Mouse (Mus musculus) B cell, adult 2 months (primary cell): ENCODE results near the gene Gcnt2.
A peak's percentile ranks its signal among the peaks of the same experiment; 100 is the strongest.
"Not testable (repeated sequence)": the region's sequence is repeated elsewhere in the genome, so short reads cannot be mapped to it uniquely, and the experiment has no call there.

Experiments used
- DNase-seq, 2 experiments: peaks; one replicate each; pipeline ENCODE4 v3.0.0; 2022

Gcnt2 gene

DNA sequence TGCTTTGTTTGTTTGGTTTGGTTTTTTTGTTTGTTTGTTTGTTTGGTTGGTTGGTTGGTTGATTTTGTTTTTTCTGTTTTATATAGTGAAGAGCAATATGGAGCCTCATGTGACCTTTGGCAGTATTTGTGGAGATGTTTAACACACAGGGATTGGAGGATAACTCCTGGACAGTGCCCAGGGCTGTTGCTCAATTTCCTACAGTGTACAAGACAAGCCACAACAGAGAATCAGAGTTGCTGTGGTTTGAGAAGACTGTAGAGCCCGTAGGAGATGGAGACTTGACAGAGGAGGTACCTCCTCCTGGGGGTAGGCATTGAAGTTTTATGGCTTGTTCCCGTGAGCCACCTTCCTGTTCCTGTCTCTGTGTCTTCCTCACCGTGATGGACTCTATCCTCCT, 87.0 kb downstream of the Gcnt2 start:
- DNase-seq: no peak

DNA sequence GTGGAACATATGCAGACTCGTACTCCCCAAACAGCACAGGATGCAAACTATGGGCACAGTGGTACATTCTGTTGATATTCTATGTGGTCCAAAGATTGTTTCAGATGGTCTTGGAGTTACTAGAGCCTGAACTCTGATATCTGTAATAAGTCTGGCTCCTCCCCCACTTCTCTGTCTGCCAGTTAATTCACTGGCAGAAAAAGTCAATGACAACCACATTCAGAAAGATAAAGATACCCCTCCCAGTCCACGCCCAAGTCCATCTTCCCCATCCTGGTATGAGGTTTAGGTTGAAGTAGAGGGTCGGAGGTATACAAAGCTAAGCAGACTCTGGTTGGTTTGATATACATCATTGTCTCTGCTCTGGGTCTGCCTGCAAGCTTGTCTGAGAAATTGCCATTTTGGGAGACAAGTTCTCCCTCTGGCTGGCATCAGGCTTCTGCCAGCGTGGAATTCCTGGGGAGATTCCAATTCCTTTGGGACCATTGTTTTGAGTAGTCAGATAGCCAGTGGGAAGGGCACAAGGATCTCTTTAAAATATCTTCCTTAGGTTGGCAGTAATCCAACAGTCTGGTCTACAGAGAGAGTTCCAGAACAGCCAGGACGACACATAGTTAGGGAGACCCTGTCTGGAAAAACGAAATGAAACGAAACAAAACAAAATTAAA, 88.1 kb downstream of the Gcnt2 start:
- no peak for DNase-seq

DNA sequence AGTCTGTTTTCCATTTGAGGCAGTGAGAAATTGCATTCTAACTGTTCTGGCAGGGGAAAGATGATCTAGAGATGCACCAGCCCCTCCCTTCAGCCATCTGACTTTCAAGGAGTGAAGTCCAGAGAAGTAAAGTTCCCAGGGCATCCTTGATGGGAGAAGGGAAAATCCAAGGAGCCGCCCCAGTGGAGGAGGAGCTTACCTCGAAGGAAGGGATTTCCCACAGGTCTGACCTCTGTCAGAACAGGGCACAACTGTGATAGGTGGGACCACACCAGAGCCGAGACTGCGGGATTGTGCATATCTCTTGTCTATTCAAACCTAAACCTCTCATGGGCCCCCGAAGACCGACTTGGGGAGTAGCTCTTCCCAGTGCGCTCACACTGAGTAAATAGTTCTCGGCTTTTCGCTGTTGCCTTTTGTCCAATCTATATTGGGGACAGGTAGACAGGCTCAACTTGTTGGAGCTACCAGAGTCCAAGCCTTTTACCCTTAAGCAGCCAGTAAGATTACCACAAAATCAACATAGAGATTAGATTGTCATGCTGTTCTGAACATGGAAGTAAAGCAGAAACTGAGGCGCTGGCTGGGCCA, 91.9 kb downstream of the Gcnt2 start:
- no peak for DNase-seq

DNA sequence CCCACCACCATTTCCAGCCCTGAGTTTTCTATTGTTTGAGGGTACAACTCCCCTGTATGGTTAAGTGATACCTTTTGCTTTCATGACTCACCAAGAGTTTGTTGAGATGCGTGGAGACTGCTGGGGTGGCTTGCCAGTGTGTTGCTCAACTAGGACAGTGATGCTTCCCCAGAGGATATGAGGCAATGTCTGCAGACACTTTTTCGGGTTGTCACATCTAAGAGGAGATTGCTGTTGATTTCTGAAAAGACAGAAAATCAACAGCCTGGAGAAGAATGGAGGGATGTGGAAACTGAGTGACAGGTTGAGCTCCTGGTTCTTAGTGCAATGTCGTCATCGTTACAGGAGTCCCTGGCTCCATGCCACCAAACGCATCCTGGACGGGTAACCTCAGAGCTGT, 93.7 kb downstream of the Gcnt2 start:
- no peak for DNase-seq

DNA sequence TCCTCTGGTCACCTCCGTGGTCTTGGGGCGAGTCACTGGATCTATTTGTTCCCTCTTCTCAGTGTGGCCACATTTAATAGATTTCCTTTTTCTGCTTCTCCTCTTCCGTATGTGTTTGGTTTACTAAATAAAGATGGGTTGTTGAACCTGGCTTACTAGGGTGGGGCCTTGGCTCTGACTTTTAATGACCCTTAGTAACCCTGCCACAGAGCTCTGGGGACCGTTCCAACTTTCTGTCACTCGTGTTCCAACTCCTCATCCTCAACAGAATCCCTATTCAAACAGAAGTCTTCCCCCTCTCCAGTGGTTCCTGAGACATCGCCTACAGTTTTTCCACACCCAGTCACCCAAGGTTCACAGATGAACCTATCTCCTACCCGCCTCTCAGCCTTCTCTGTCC, 96.2 kb downstream of the Gcnt2 start:
- DNase-seq: no peak

DNA sequence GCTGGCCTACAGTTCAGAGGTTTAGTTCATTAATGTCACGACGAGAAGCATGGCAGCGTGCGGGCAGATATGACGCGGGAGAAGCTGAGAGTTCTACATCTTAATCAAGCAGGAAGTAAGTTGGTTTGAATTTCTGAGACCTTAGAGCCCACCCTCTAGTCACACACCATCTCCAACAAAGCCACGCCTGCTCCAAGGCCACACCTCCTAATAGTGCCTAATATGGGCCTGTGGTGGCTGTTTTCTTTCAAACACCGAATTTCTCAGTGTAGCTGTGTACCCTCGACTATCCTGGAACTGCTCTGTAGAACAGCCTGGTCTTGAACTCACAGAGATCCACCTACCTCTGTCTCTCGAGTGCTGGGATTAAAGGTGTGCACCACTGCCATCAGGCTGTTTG, 108.1 kb downstream of the Gcnt2 start:
- DNase-seq: no peak

DNA sequence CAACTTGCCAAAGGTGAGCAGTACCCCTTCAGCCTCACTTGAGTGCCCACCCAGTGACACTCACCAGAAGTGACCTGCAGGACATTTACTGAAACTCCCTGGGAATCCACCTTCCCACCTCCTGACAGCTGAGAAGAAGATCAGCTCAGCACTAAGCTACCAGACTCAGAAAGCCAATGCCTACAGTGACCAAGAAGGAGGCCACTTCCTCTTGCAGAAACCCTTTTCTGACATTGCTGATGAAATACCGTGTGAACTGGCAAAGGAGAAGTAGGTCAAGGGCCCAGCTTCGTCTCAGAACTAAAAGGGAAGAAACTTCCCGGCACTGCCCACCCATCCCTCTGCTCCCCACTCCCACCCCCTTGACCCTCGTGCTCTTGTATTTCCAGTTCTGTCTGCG, 109.0 kb downstream of the Gcnt2 start:
- DNase-seq: no peak

DNA sequence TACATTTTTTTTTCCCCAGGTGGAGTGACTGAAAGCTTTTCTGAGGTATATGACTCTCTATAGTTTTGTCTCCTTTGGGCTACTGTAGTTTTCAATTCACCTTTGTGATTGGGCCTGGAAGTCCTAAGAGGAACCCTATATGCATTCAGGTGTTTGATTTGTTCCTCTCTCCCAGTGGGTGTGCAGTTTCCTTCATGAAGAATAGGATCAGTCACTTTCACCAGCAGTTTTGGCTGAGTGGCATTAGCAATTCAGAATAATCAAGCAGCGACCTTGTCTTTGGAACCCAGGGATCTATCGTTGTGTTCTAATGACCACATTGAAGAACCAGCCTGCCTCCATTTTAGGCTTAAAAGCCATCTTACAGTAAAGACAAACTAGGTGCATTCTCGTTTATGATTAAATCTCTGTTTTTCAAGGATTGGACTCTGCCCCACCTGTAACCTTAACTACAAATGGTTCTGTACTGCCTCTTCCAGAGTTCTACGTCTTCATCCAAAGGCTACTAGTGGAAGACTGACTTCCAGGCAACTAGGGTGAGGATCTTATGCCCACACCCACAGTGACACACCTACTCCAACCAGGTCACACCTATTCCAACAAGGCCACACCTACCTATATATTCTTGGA, 110.3 kb downstream of the Gcnt2 start:
- no peak for DNase-seq

DNA sequence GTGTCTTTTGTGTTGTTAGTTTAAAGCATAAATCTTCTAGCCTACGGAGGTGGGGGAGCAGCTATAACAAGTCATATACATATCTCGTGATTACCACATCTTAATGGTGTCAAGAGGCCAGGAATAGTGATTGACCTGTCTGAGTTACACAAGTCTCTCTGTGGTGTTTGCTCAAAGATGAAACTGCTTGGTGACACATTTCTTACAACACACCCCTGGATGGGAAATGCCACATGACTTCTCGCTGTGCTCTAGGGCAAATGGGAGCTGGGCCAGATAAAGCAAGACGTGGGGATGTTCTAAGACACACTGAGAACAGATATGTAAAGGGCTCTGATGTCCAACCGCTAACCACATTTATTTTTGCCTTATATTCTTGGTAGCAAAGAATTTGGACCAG, 111.7 kb downstream of the Gcnt2 start:
- DNase-seq: no peak

DNA sequence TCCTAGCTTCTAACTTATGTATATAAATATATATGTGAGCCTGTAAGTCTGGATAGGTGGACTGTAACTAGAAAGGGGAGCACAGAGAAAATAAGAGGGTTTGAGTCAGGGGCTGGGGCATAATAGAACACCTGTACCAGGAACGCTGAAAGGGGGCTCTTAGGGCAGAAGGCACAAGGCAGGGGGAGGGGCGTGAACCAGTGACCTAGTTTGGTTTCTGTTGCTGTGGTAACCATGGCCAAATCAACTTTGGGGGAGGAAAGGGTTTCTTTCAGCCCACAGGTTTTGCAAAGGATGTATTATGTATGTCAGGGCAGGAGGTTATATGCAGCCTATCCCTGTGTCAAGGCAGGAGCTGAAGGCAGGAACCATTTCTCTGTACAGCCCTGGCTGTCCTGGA, 112.3 kb downstream of the Gcnt2 start:
- DNase-seq: no peak

DNA sequence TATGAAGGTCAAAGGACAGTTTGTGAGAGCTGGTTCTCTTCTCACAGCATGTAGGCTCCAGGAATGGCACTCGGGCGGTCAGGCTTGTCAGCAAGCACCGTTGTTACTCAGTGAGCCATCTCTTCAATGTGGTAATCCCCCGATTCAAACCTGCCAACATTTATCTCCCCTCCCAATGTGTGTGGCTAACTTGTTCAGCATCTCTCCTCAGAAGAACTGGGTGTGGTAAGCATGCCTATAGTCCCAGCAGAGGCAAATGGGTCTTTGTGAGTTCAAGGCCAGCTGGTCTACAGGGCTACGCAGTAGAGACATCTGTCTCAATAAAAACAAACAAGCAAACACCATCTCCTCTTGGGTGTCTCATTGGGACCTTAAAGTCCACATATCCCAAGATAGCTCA, 113.4 kb downstream of the Gcnt2 start:
- DNase-seq: no peak

DNA sequence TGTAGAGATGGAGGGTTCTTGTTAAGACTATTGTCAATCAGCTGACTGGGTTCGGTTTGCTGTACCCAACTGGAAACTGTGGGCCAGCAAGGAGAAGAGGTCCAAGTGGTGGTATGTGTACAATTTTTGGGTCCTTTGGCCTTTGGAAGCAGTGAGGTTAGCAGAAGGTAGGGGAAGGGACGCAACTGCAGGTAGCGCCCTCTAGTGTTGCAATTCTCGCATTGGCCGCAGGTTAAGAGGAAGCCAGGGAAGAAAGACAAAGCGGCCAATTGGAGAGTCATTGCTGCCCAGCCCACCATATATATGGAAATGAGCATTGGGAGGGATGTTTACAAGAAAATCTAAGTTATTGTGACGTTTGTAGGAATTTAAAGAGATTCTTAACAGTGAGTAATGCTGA, 118.1 kb downstream of the Gcnt2 start:
- peak; percentile 45 to 55 for DNase-seq

DNA sequence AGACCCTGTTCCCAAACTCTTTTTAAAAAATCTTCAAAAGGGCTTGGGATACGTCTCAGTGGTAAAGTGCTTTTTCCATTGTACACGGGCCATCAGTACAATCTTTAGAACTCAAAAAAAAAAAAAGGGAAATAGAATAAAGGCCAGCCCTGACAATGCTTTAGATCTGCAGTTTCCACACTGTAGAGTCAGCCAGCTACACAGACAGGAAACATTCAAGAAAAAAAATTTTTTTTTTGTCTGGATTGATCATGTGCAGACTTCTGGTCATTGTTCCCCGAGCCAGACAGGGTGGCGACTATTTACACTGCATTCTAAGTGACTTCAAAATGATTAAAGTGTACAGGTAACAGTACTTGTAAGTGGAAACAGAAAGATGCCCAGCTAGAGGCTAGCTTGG, 119.1 kb downstream of the Gcnt2 start:
- no peak for DNase-seq

DNA sequence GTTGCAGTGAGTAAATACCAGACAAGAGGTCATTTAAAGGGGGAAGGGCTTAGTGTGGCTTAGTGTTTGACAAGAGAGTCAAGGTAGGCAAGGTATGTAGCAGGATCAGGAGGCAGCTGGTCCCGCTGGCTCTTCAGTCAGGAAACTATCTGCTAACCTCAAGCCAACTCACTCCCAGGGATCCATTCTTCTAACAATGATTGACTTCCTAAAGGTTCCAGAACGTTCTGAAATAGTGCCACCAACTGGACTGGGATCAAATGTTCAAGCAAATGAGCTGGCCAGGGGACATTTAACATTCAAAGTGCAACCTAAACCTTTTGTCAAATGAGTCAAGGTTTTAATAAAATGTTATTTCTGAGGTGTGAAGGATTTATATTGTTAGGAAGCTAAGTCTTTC, 119.8 kb downstream of the Gcnt2 start:
- DNase-seq: no peak

DNA sequence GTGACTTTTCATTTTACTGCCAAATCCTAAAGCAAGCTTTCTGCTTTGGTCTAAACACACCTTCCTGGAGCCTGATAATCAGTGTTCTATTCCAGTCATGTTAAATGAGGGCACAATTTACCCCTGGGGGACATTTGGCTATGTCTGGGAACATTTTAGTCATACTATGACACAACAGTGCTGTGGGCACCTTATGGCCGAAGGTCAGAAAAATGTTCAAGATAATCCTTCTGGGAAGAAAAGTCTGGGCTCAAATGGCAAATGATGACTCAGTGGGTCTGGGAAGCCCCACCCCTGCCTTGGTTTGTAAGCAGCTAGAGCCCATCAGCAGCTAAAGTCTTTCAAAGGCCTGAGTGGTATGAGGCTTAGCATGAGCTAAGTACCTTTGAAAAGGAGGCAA, 123.2 kb downstream of the Gcnt2 start:
- DNase-seq: no peak

DNA sequence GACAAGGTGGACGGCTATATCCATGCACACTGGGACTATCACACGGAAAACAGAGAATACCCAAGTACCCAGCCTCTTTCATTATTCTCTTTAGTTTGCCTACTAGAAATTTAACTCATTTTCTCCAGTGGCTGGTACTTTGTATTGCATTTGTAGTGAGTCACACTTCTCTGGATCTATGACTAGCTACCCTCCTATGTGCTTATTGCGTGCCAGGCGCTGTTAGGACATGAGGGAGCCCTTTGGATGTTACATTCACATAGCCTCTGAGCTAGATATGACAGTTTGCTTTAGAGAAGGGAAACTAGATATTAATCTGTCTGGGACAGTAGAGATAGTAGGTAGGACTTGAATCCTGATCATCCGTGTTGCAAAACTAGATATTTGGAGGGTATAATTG, 126.5 kb downstream of the Gcnt2 start:
- no peak for DNase-seq

DNA sequence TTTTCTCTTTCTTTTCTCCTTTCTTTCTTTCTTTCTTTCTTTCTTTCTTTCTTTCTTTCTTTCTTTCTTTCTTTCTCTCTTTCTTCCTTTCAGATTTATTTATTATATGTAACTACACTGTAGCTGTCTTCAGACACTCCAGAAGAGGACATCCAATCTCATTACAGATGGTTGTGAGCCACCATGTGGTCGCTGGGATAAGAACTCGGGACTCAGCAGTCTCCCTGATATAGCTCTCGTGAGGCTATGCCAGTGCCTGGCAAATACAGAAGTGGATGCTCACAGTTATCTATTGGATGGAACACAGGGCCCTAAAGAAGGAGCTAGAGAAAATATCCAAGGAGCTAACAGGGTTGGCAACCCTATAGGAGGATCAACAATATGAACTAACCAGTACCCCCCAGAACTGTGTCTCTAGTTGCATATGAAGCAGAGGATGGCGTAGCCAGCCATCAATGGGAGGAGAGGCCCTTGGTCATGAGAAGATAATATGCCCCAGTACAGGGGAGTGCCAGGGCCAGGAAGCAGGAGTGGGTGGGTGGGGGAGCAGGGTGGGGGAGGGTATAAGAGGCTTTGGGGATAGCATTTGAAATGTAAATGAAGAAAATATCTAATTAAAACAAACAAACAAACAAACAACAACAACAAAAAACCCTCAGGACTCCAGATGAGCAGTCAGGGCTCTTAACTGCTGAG, 128.2 kb downstream of the Gcnt2 start:
- DNase-seq: not testable (repeated sequence)

DNA sequence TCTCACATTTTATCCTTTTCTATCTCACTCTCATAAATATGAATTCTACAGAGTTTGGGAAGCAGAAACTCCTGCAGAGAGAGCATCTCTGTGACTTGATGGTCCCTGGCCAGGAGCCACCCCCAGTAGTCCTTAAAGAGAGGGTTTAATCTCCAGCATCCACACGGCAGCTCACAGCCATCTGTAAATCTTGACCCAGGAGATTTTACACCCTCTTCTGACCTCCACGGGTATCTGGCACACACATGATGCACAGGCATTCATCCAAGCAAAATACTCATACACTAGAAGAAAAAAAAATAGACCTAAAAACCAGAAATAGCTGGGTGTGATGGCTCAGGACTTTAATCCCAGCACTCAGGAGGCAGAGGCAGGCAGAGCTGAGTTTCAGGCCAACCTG, 128.9 kb downstream of the Gcnt2 start:
- no peak for DNase-seq

DNA sequence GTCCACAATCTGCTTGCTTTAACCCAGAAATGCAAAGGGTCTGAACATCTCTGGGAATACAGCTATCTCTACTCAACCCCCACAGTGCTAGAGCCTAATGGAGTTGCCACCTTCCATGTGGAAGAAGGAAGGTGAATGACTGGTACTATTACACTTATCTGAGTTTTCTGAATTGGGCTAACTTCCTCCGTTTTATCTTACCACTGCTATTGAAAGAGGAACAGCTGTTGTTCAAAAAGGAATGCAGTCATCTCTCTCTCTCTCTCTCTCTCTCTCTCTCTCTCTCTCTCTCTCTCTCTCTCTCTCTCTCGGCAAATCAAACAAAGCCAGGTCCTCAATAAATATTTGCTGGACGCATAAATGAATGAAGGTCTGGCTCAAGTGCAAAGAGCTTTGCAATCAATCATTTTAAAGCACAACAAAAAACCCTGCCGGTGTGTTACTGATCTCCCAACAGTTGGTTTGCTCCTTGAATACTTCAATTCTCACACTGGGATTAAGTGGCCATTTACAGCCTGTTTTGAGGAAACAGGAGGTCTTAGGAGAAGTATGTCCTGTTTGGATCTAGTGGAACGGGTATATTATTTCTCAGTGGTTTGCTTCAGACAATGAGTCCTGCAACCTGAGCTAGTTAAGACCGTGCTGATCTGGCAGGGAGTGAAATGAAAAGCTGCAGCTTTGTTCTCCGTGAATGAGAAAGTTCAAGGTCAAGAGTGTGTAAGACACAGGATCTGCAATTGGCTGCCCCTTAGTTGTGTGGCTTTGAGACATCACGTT, 135.1 kb downstream of the Gcnt2 start:
- no peak for DNase-seq

DNA sequence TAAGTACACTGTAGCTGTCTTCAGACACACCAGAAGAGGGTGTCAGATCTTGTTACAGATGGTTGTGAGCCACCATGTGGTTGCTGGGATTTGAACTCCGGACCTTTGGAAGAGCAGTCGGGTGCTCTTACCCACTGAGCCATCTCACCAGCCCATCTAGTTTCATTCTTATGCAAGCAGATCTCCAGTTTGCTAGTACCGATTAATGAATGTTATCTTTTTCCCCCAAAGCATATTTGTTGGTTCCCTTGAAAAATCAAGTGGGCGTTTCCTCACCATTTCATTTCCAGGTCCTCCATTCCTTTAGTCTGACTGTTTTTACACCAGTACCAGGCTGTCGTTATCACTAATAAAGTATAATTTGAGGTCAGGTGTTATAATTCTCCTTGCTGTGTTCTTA, 139.0 kb downstream of the Gcnt2 start:
- DNase-seq: not testable (repeated sequence)

DNA sequence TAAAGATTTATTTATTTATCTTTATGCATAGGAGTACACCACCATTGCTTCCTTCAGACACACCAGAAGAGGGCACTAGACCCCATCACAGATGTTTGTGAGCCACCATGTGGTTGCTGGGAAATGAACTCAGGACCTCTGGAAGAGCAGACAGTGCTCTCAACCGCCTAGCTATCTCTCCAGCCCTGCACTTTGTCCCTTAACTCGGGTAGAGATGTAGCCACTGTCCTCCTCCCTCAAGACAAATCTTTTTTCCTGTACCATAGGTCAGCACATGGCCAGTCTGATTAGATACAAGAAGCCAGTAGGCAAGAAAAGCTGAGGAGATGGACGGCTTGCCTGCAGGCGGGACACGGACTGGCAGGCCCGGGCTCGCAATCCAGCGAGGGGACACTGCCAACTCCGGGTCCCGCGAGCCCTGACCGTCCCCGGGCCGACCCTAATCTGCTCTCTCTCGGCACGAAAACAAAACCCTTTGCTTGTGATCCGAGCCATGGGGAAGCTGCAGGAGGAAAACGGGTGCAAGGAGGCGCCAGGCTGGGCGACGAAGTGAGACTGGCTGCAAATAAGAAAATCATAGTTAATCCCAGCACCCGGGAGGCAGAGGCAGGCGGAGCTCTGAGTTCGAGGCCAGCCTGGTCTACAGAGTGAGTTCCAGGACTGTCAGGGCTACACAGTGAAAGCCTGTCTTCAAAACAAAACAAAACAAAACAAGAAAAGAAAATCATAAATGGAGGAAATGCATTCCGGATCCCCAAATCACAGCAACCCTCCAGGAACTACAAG, 140.8 kb downstream of the Gcnt2 start:
- peak in 1 of 2 experiments; percentile 18 for DNase-seq

DNA sequence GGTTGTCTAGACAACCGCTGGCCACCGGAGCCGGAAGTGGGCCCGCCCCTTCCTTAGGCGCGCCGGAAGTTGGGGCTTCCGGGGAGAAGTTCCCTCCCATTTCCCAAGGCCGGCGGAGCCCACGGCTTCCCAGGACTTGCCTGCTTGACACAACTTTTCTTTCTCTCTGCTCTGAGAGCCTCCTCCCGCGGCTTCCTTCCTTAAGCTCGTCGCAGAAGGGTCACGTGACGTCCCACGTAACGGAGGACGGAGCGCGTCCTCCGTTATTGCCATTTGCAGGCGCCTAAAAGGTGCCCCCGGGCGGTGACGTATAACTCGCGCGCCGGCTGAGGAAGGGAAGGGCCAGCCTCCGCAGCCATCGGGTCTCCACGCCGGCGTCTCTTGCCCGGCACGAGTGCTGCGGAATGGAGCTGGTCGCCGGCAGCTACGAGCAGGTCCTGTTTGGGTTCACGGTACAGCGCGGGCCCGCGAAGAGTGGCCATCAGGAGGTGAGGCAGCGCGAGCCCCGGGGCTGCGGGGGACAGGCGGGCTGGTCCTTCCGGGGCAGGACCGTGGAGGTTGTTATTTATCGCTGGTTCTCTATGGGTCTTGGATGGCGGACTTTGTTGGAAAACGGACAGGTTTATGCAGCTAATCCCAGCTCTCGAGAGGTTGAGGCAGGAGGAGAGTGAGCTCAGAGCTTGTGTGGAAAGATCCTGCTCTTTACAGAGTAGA, 141.5 kb downstream of the Gcnt2 start, which contains the start of gene Pak1ip1:
TSS of gene Pak1ip1 (plus strand) at position 98 of the 714 bp plus-strand sequence.
- peak; percentile 97 to 98 for DNase-seq
